Mouse (Mus musculus) thymus, postnatal 25 days (tissue): ENCODE results near the gene Hmga1.

ENCODE experiments used
- DNase-seq: peaks from one replicate; pipeline ENCODE4 v3.0.0; 2022

Hmga1 gene

DNA sequence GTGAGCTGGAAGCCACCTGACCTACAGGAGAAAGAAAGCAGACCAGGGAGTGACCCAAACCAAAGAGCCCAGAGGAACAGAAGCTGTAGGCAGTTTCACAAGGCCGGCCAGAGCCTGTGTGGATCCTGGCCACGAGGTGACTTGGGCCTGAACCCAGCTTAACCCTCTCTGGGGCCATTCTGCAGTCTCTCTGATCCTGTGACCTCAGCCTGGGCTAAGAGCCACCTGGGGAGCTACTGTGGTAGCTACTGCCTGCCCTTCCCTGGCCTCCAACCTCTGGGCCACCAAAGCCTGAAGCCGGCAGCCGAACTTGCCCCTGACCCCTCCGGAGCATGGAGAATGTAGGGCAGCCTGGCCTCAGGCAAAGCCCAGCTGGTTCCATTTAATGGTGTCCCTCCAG, 27.5 kb upstream of the Hmga1 start:
- DNase-seq, result no peak

DNA sequence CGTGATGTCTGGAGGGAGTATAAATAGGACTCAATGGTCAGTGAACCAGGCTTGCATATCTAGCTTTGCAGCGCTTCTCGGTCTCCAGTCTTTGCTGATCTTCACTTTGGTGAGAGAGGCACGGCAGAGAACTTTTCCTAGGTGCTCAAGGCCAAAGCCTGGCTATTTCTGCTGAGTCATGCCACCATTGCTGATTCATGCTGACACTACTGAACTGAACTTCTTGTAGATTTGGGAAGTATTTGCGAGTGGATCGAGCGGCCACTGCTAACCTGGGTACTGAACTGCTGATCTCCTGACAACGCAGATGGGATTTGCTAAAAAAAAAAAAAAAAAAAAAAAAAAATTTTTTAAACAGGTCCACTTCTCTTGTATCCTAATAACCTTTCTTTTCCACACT, 24.2 kb upstream of the Hmga1 start:
- no peak for DNase-seq

DNA sequence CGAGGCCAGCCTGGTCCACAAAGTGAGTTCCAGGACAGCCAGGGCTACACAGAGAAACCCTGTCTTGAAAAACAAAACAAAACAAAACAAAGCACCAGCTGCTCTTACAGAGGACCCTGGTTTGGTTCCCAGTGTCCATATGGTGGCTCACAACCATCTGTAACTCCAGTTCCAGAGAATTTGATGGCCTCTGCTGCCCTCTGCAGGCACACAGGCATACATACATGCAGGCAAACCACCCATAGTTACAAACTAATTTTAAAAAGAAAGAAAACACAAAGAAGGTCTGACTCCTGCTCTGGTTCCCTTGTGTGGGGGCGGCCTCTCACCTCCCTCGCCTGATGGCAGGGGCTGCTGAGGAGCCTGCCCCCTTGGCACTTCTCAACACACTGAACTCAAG, 22.9 kb upstream of the Hmga1 start:
- no peak for DNase-seq

DNA sequence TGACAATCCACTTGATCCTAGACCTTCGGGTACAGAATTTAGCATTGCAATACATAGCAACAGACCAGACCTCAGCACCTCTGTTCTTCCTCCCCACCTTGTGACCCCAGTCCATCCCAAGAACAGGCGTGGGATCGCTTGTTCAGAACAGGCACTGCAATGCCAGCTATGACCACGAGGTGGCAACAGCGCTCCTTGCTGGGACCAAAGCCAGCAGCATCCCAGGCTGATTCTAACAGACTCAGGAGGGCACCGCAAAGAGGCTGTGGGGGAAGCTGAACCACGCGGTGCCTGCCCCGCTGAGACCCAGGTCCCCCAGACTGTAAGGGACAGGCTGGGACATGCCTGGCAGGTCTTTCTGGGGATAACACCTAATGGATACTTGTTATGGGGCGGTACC, 21.6 kb upstream of the Hmga1 start:
- DNase-seq, result peak; percentile 92

DNA sequence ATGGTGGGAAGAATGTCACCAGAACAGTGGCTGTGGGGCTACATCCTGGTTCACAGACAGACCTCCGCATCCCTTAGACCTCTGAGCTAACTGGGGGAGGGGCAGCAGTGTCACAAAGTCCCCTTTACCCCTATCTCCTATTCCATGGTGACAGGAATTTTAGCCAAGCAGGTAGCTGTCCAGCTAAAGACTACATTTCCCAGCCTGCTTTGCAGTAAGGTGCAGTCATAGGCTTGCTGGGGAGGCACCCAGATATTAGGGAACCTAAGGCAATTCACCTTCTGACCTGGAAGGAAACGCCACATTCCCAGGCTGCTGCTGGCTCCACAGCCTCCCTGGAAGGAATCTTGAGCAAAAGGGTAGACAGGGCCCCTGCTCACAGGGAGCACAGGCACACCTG, 15.0 kb upstream of the Hmga1 start:
- no peak for DNase-seq

DNA sequence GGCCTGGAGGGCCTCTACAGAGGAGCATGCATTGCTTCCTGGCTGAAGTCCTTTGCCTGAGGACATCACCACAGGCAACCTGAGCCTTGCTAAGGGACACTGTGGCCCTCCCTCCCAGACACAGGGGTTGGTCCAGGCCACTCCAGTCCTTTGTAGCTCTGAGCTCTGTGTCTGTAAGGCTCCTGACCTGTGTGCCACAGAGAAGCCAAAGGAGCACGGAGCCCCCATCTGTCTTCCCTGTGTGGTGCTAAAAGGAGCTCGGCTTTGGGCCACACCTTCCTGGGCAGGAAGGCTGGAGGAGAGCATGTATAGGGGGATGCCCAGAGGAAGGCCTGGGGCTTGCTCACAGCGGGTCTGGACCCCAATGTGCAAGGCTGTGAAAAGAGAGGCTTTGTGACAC, 14.3 kb upstream of the Hmga1 start:
- no peak for DNase-seq

DNA sequence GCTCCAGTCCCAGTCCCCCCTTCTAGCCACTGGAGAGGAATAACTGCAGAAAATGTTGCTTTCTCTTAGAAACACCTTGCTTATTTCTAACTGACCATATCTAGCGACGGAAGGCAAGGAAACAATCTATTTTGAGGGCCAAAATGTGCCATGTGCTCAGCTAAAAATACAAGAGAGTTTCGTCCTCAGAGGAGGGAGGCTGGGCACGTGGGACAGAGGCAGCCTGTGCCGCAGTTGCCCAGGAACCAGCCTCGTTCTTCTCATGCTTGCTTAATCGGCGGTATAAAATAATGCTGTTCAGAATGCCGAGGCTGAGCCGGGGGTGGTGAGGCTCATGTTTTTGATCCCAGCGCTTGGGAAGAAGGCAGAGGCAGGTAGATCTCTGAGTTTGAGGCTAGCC, 11.7 kb upstream of the Hmga1 start:
- no peak for DNase-seq

DNA sequence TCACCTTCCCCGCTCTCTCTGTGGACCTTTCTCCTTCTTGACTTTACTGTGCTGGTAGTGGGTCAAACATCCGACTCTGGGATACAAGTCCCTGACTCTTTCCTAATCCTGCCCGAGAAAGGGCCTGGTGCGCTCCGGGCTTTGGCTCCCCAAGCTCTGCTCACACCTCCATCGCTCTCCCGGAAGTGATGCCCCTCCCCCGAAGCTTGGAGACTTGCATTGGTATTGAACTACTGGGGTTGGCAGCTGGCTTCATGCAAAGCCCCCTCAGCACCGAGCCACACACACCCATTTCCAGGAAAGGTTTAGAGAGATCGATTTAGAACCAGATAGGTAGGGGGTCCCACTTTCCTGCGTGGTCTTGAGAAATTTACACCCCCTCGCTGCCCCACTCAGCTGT, 10.3 kb upstream of the Hmga1 start:
- DNase-seq, result no peak

DNA sequence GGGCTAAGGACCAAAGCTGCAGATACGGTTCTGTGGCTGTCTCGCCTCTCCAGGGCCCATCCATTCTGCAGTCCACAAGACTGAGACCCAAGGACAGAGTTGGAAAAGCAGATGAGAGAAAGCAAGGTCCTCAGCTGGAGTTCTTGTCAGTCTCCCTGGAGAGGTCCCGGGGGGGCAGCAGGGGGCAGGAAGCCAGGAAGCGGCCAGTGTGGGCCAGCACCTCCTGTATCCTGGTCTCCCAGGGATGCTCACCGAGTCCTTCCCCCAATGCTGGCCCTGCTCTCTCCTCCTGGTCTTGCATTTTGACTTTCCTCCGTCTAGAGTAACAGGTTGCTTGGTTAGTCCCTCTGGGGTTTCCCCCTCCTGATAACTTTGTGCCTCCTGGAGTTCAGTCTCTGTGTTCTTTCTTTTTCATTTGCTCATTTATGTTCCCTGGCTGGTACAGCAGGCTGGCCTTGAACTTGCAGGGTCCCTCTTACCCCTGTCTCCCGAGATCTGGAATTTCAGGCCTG, 9.7 kb upstream of the Hmga1 start:
- DNase-seq, result no peak

DNA sequence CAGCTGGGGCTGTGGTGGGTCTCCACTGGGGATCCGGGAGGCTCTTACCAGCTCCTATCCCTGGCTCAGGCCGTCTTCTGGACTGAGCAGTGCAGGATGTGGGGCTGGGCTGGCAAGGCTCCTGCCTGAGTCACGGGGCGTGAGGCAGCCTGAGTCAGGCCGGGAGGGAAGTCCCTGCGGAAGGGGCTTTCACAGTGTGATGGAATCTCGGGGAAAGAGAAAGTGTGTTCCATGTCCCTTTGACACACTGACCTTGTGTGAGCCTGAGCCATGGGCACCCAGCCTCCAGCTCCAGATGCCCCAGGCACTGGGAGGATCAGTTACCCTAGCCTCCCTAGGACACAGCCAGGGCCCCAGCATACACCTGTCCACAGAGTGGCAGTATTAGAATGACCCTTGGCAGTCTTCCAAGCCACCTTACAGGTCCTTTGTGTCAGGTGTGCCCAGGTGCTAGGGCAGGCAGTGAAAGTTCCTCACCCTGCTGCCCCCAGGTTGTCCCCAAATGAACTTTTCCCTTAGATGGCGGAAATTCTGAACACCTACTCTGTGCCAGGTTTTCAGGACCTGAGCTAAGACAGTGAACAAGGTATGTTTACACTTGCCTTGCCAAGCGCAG, 8.9 kb upstream of the Hmga1 start:
- no peak for DNase-seq

DNA sequence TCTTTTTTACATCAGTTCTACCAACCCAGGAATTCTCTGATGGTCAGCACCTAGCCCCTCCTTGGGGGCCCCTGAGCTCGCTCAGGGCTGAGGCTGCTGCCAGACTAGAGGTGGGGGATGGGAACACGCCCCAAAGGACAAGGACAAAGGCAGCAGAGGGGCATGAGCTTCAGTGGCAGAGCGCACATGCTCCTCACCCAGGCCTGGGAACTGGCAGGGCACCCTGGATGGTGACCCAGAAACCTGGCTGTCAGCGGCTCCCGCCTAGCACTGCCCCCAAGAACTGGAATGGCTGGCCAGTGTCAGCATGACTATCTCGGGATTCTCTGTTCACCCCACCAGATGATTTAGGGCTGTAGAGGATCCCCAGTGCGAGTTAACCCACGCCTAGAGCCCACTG, 7.1 kb upstream of the Hmga1 start:
- DNase-seq, result no peak

DNA sequence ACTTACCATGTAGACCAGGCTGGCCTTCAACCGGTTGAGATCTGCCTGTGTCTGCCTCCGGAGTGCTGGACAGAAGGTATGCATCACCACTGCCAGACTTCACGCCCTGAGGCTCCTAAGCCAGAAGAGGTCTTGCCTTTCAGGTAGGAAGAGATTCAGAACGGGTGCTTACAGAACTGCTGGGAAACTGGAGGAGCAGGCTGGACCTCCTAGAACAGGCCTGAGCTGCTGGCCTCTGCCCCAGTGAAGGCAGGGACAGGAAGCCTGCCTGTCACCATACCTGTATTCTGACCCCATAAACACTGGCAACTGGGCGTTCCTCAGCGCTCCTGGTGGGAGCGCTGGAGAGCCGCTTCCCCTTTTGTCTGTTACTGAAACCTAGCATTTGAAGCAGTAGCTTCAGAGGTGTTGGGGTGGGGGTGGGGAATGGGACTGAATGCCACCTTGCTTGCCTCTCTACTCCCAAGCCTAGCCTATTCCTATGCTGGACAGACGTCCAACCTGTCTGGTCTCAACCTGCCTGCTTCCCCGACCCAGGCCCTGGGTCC, 4.8 kb upstream of the Hmga1 start:
- DNase-seq, result no peak

DNA sequence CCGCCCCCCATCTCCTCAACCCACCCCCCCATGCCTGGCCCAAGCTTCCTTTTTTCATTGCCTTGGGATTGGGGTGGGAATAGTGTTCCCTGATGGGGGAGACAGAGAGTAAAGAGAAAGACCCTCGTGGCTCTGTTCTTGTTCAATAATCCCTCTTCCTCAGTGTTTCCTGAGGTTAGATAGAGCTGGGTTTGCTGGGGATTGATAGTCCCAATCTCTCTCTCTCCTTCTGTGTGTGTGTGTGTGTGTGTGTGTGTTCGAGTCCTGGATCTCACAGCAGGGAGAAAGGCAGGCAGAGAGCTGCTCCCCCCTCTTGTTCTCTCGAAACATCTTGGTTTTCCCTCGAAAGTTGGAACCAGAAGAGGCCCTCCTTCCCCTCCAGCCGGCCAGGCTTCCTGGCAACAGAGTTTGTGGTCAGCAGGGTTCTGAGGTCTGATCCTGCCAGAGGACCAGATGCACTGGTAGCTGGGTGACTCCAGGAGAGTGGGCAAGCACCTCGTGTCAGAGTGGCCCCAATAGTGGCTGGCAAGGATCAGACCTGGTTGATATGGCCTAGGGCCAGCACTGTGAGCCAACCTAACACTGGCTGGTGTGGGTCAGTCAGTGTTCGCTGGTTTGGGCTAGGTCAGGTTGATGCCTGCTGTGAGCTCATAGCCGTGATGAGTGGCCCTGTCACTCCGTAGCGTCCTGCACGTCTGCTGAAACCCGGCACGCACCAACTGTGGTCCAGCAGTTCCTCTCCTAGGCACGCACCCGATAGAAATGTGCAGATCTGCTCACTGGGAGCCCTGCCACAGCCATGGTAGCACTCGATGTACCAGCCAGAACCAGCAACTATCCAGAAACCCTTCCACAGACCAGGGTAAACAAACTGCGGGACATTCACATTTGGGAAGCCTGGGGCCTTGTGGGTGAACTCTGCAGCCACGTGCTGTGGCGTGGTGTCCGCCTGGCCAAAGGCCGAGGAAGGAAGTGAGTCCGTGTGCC, 3.8 kb upstream of the Hmga1 start:
- DNase-seq, result no peak

DNA sequence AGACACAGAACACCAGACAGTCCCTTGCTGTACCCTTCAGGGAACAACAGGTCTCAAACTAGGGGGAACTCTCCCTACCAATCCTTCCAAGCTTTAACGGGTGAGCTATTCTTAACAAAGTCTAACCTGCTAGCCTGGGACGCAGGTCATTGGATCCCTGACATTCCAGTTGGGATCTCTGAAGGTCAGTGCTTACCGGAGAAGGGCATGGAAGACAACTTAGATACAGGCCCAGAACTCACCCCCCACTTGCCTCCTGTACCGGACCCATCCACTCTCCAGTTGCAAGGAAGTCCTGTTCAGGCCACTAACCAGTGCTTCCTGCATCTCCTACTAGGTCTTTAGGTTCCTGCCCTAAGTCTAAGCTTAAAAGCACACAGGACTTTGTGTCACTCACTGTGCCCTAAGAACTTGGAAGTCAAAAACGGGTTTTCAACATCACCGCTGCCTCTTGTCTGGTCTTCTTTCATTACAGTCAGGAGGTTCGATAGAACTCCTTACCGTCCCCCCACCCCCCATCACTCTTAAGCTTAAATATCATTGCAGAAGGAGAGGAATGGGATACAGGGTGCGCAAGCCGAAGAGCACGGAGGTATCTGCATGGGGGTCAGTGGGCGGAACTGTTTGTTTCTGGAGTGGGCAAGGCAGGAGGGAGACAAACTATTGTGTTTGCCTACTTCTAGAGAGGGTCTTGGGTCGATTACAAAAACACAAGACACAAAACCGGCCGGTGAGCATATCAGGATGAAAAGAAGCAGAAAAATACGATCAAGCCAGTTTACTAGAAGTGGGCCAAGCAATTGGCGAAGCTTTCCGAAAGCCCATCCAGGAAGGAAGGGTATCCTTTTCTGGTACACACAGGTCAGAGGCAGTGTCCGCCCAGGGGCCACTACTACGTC, 2.0 kb upstream of the Hmga1 start:
- peak; percentile 25 for DNase-seq

DNA sequence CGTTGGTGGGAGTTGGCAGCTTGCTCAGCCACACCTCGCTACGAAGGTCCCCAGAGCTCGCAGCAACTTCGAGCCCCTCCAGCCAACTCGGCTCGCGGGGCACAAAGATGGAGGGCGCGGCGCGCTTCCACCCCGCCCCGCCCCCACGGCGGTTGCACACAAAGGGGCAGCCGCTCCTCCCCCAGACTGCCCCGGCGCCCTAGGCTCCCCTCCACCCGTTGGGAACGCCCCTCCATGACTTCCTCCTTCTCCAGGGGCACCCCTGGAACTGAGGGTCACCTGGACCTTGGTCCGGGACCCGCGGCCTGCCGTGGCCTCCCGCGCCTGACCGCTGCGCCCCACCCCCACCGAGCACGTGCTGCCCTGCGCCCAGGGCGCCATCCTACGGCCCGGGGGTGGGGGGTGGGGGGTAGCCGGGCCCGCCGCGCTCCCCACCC, 1.2 kb upstream of the Hmga1 start:
- DNase-seq, result peak; percentile 87

DNA sequence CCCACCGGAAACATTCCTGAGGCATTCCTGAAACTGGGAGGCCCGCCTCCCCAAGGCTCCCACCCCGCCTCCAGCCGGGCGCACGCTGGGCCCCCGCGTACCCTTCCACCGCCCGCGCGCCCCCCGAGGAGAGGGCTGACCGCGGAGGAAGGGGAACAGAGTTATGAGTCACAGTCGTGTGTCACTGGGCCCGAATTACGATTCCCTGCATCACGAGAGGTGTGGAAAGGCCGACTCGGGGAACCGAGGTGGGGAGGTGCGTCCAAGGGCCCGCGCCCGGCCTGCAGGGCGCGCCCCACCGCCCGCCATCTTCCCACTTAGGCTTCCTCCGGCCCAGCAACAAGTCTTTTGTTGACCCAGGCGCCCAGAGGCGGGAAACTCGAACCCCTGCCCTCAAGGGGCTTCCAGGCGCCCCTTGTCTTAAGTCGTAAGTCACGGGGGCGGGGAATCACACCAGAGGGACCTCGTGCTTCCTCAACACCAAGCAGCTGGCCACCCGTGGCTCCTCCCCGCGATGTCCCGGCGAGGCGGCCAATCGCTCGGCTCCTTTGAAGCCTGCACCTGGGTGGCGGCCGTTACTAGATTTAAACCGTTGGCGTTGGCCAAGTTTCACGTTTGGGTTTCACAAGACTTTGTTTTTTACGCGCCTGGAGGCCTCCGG, 655 bp upstream of the Hmga1 start:
- peak; percentile 85 for DNase-seq

DNA sequence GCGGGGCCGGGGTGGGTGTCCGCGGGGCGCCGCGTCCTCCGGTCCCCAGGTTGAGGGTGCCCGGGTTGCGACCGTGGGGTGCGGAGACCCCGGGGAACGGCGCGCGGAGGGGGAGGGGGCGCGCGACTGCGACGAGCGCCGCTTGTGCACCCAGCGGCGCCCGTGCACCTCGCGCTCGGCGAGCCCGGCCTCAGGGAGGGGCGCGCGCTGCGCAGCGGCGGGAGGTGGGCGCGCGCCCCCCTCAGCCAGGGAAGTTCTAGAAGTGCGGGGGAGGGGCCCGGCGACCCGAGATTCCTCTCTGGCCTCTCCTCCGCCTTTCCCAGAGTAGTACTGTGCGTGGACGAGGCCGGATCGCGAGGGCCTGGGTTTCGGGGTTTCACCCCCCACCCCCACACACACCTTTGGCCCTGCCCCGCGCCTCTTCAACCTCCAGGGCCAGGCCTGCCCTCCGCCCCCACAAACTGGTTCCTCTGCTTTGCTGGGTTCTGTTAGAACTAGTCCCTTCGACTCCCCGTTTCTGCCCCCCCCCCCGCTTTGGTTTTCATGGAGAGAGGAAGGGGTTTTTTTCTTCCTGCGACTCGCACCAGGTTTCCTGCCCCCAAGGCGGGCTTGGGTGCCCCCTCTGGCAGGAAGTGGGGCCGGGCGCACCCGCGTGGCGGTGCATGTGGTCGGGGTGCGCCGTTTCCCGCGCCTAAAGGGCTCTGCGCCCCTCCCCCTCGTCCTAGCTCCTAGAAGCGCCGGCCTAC, 1.1 kb downstream of the Hmga1 start:
- peak; percentile 94 for DNase-seq

DNA sequence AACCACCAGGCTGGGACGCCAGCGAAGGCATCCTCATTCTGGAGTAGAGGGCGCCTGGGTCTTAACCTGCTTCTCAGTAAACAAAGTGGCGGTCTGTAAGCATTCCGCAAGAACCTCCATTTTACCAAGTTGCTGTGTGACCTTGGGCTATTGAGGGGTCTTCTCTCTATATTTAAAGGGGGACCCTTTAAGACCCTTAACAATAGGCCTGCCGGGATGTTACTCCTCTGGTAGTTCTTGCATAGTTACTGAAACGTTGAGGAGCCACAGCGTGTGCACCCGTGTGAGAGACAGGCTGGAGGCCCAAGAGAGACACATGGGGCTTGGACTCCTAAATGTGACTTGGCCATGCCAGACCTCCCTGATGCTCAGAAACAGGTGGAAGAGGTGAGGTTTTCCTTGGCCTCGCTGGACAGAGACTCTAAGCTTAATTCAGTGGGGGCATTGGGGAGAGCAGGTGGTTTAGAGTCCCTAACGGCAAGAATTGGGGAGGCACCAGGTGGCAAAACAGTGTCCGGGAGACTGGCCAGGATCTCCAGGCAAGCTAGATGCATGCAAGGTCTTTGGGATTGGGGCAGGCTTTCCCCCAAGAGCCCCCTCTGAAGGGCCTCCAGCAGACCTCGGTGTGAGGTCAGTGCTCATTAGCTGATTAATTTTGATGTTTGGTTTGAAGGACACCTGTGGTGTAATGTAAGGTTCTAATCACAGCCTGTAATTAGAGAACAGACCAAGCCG, 1.8 kb downstream of the Hmga1 start:
- DNase-seq, result peak; percentile 27

DNA sequence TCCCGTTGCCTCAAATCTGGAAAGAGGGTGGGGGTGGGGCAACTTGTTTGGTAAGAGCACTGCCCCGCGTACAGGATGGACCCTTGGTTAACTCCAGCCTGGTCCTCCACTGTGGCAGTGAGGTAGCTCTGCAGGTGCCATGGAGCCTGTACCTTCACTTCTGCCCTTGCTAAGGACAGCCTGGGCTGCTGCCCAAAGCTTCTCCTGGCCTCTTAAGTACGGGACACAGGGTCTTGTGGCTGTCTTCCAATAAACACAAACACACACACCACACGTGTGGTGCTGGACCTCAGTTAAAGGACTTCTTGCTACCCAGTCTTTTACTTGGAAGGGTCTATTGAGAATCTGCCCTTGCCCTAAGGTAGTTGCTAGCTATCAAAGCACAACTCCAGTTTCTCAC, 2.5 kb downstream of the Hmga1 start:
- DNase-seq, result no peak

DNA sequence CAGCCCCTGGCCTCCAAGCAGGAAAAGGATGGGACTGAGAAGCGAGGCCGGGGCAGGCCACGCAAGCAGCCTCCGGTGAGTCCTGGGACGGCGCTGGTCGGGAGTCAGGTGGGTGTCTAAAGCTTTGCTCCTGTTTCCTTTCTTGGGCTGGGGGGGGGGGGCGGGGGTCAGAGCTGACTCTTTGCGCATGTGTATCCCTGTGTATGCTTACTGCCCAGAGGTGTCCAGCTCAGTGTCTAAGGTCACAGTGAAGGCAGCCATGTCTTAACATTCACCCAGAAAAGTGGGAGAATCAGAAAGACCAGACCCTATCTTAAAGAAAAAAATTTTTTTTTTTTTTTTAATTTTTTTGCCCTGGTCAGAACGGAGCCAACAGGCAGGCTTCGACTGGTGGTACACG, 3.3 kb downstream of the Hmga1 start:
- no peak for DNase-seq
